Mouse (Mus musculus) brain, embryonic 18.5 days (tissue): Measurements from ENCODE around the gene Podxl.
"Not testable (repeated sequence)": the region's sequence is repeated elsewhere in the genome, so short reads cannot be mapped to it uniquely, and the experiment has no call there.

Source experiments
- DNase-seq: peaks from one replicate; pipeline ENCODE4 v3.0.0-alpha.2; 2012; ENCODE audit warnings: low read depth, low spot score

The Podxl gene

DNA sequence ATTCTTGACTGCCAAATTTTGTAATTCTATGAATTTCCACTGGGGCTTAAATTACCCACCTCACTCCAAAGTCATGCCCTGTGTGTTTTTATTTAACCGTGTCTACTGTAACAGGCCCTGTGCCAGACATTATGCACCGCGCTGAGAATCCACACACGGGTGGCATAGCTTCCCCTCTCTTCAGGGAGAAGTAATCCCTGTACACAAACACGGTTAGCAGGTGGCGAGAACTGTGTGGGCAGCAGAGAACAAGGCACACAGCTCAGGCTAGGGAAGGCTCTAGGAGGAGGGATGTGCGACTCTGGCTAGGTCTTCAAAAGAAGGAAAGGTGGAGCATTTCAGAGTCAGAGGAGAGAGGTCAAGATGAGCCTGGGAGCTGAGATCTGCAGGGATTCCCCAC lies 3.4 kb upstream of the Podxl start:
- no peak for DNase-seq

DNA sequence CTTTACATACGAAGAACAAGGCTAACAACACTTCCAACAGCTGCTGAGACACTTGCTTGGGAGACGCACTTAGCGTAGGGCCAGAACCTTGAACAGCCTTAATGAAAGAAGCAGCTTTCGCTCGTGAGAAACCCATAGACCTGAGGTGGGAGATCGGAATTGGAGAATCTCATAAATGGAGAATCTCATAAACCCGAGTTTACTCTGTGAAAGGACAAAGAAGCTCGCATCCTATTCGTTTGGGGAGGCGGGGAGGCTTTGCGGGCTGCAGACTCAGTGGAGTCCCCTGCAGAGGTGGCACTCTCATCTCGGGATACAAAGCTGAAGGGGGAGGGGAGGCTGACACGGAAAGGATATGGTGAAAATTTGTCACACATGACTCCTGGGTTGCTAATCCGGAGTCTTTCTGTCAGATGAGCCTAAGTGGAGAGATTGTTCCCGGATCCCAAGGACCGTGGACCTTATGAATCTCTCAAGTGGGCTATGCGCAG lies 1.2 kb upstream of the Podxl start:
- DNase-seq, result no peak

DNA sequence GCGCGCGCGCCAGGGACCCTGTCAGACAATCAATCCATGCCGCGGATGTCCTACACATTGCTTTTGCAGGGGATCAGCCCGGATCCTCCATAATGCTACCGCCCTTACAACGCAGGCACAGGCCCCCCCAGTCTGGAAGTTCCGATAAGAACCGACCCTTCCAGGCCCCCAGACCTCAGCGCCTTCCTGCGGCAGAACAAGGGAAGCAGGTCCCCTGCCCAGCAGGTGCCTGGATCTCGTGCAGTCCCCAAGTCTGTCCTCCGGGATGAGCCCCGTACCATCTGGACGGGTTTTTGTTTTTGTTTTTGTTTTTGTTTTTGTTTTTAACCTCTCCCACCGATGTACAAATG lies 376 bp upstream of the Podxl start:
- no peak for DNase-seq

DNA sequence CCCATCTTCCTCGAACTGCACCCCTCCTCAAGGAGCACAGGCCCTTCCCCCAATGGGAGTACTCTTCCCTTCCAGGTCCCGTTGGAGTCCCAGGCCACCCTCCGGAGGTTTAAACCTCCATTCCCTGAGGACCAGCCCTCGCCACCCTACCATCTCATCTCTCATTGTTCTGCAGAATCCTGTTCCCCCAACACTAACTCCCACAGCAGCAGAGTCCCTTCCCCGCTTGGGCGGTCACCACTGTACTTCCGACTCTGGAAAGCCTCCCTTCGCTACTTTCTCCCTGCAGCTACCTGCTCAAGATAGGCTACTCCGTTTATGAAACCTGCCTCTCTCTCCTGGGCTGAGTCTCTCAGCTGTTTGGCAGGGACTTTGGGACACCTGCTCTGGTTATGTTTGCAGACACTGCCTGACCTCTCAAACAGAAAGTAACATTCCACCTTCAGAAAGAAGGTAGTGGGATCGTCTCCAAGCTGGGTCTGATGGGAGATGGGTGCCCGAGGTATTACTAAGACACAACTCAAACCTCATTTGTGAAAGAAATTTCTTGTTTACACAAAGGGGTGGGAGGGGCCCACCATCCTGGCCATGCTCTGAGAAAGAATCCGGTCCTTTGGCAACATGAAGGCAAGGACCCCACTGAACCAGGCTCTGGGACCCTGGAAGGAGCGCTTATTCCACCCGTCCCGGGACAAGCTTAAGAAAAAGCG lies 1.3 kb downstream of the Podxl start:
- DNase-seq, result no peak

DNA sequence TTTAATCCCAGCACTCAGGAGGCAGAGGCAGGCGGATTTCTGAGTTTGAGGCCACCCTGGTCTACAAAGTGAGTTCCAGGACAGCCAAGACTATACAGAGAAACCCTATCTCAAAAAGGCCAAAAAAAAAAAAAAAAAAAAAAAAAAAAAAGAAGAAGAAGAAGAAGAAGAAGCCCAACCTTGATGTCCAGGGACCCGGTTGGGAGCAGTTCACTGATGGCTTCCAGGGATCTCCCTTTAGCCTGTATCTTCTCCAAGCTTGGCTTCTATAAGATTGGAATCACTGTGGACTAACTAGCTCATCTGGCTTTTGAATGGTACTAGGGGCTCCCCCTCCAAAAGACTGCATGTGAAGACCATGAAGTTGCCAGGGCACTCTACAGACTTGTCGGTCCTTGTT lies 1.8 kb downstream of the Podxl start:
- DNase-seq, result not testable (repeated sequence)

DNA sequence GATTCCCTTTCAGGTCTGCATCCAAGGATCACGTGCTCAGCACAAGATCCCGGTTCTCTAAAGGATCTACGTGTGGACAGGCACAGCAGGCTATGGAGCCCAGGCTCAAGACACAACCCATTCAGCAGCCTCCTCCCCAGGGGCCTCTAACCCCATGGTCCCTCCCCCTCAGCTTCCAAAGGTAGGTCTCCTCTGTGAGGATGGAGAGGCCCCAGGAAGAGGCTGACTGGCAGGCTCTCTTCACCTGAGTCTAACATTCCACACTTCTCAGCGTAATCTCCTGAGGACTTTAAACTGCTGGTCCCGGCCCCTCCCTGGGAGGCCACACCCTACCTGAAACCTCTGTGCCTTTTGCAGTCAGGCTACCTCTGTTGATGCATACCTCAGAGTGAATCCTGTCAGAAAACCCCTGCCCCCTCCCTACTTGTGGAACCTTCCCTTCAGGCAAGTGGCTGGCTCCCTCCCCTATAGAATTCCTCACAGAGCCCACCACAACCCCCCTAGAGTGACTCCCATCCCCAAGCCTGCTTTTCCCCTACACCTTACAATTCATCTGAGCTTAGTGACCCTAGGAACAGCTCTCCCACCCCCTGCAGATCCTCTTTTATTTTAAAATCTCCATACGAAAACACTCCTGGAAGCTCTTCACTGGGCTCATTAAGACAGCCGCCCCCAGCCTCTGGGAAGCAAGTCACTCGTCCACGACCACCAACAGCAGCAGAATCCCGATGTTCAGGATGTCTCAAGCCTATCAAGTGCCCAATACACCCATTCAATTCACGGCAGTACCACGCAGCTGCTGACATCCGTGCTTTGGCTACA lies 3.4 kb downstream of the Podxl start:
- DNase-seq, result no peak

DNA sequence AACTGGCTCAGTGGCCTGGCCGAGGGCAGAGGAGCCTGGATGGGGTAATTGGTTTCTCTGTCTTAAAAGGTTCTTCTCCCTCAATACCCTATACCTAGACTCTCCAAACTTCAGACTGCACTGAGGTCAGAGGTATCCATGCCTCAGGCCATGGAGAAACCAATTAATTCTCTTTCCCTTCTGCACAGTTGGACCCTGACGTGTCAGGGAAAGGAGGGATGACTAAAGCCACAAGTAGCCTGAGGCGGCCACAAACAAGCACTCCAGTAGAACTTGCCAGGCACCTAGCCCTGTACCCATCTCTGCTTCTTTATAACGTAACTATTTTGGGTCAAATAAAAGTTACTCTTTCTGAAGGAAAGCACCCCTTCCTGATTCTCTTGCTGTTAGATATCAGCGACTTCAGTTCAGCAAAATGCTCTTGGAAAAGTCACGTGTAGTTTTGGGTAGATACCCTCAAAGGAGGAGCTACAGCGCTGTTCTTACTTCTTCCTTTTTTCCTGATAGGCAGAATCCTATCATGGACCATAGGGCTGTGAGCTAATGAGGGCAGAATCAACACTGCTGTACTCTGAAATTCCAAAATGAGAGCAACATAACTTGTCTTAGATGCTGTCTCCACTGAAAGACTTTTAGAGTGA lies 7.2 kb downstream of the Podxl start:
- no peak for DNase-seq

DNA sequence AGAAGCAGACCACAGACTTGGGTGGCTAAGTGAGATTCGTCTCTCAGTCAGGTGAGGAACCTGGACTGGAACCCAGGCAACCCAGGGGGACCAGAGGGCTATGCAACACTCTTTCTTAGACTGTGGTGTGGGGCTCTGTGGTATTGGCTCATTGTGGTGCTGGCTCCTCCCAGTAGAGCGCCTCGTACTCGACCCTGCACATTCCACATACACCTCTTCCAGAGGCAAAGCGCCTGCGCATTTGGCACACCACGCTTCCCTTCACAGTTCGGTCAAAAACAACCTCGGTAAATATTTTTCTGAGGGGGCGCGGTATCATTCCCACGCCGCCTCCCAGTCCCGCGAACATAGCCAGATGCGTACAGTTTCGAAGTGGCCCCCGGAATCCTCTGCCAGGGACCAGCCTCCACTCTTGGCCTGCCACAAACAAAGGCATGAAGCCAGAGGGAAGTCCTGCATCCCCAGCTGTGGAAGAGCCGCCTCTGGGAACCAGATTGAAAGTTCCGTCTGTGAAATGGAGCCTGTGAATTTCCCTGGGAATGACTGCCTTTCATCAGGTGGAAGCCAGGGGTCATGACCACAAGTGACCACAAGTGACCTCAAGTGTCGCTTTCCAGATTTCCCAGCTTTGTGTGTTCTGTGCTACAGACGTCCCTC lies 12.8 kb downstream of the Podxl start:
- DNase-seq, result no peak

DNA sequence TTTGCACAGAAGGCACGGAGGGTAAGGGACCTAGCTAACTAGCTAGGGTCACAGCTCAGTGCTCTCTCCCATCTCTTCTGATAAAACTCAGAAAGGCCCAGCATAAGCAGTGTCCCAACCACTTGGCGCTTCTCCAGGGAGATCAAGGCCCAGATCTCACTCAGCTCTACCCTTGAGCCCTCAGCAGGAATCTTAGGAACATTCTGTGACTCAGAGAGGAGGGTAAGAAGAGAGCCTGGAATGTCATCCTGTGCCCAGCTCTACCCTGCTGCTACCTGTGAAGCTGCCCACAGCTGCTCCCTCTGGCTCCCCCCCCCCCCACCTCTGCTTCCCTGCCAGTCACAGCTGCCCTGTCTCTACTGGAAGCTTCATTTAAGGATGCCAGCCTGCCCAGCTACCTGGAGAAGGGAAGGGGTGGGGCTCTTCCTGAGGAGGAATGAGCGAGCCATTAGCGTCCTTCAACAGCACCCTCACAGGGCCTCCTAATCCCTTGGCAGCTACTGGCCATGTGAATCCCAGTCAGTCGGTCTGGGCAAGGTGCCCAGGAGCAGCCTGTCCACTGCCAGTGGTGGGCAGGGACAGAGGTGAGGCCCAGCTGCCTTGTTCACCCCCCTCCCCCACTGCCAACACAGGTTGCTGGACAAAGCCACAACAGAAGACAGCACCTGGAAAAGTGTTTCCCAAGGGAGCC lies 14.3 kb downstream of the Podxl start:
- DNase-seq, result no peak

DNA sequence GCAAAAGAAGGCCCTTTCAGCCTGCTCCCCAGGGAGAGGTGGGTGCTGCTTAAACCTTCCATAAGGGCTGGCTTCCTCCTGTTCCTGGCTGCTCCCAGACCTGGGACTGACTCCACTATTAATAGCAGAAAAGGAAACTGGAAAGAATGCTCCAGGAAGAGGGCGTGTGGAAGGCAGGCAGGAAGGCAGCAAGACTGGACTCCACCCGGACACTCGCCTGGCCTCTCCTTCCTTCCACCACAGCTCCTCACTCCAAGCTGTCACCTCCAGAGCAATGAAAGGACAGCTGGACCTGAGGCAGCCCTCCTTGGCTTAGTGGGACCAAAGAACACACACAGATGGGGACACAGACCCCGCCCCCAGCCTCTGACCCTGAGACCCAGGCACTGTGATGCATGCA lies 19.5 kb downstream of the Podxl start:
- no peak for DNase-seq

DNA sequence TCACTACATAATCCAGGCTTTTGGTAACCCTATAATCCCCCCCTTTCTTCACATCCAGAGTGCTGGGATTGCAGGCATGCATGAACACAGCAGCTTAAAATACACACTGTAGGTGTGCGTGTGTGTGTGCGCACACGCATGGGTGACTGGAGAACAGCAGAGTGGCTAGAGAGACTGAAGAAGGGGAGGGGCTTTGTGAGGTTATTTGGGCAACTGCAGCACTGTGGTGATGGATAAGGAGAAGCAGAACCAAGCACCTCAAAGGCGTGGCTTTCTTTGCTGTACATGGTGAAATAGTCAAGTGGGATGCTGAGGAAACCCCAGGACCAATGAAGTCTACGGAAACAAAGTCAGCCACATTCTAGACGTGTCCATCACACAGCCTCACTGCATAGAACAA lies 23.8 kb downstream of the Podxl start:
- DNase-seq, result no peak

DNA sequence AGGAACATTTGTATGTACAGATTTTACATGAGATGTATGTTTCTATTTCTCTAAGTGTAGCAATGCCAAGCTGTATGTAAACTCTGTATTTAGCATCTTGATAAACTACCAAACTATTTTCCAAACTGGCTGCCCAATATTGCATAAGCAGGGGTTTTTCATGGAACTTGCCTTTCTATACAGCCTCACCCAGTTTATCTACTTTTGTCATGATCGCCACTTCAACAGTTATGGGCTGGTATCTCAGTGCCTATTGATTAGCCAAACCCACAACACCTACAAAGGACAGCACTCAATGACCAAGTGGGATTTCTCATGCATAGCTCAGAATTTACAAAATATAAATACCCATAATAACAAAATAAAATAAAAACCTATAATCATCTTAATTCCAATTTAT lies 25.7 kb downstream of the Podxl start:
- no peak for DNase-seq

DNA sequence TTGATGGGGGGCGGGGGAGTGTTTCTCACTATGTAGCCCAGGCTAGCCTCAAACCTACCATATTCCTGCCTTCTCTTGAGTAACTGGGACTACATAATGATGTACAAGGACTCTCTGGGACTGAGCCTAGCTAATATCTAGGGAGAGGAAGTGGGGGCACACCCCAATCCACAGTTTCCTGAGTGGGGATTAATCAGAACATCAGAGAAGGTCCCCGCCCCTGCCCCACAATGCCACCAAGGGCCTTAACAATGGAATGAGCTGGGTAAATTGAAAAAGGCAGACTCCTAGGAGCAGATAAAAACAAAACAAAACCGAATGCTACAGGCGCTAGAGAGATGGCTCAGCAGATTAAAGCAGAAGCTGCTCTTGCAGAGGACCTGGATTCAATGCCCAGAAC lies 26.6 kb downstream of the Podxl start:
- no peak for DNase-seq

DNA sequence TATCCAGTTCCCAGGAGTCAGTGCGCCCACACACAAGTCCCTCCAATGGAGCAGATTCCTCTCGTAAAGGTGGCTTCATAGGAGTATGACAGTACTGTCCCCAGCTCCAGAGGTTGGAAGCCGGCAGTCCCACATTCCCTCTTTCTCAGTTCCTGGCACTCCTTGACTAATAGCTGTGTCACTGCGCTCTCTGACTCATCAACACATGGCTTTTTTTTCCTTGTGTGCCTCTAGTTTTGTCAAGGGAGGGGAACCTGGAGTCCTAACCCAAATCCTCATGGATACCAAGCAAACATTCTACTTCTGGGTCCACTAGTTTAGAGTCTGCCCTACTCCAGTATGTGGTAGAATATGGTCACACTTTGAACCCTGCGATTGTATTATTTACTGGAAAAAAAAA lies 29.1 kb downstream of the Podxl start:
- no peak for DNase-seq

DNA sequence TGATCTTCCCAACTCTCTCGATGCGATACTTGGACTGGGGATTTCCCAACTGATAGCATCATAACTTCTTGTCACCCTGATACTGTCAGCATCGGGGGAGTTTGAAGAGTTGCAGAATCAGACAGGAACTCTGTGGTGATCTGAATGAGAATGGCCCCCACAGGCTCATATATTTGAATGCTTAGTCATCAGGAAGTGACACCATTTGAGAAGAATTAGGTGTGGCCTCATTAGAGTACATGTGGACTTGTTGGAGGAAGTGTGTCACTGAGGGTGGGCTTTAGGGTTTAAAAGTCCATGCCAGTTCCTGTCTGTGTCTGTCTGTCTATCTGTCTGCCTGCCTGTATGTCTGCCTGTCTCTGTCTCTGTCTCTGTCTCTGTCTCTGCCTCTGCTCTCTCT lies 31.9 kb downstream of the Podxl start:
- DNase-seq, result no peak

DNA sequence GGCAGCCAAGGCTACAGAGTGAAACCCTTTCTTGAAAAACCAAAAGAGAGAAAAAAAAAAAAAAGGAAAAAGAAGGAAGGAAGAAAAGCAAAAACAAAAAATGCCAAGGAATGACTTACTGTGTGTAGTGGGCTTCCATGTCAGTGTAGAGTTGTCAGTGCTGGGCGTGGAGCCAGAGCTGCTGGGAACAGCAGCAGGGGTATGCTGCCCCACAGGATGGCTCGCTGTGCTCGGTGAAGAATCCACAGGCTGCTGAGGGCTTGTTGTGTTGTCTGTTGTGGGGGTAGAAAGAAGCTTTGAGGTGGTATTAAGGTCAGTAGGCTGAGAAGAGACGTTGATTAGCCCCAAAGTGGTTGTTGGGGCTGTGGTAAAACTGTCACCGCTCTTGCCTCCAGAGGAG lies 35.4 kb downstream of the Podxl start:
- no peak for DNase-seq

DNA sequence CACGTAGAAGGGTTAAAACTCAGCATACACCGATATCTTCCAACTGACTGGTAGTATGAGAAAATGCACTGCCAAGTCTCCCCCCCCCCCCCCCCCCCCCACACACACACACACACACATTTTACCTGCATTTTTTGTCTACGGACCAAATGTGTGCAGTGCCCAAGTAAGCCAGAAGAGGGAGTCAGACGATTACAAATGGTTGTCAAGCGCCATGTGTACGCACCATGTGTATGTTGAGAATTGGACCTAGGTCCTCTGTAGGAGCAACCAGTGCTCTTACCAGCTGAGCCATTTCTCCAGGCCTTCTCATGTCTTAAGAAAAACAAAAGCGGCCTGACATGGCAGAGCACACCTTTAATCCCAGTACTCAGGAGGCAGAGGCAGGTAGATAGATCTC lies 35.9 kb downstream of the Podxl start:
- DNase-seq, result no peak

DNA sequence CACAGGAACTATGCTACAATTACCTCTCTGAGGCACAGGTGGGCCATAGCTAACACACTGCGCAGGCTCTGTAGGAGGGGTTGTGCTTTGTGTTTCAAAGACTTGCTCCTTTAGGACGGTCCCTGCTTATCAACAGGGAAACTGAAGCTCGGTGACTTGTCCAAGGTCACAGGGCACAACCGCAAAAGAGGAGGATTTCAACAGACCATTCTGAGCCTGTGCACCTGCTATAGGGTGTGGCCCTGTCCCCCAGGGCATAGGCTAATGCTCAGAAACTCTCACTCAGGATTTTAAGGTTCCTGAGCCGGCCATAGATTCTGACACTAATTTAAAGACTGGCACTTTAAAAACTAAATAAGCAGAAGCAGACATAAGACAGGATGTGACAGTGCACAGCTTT lies 36.9 kb downstream of the Podxl start:
- DNase-seq, result no peak

DNA sequence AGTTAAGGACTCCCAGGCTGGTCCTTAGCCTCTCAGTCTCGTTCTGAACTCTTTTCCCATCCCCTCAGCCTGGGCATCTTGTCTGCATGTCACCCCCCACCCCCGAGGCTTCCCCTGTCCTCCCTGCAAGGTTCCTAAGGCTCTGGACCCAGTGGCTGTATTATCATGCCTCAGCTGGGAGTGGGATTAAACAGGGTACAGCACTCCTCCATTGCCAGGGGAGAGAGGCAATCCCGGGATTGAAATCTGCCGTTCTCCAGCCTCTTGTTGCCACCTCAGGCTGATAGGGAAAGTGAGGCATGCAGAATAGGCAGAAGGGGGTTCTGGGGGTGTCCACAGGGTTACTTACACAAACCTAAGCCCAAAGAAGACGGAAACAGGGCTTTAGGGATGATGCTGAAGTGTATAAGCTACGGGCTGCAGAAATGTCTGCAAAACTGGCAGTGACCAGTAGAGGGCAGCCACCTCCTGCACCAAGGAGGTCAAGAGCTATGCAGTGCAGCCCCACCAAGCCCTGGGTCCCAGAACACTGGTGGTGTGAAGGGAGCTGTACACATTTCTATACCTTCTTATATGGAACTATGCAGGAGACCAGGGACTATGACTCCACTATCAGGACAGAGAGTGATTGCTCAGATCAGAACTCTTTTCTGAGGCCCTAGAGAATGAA lies 38.4 kb downstream of the Podxl start:
- DNase-seq, result no peak

DNA sequence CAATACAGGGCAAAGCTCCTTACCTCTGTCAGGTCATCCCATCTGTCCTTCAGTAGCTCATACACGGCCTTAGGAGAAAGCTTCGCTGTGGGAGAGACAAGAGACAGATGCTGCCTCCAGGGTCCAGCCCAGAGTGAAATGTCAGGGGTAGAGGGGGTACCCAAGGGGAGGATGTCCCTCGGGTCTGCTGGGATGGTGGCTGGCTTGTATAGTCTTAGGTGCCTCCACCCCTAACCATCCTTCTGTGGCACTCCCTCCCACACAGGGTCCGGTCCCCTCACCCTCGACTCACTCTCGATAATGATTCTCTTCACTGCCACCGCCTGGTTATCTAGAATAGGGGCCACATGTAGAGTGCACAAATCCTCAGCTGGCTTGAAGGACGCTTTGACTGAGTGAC lies 39.1 kb downstream of the Podxl start:
- DNase-seq, result no peak

DNA sequence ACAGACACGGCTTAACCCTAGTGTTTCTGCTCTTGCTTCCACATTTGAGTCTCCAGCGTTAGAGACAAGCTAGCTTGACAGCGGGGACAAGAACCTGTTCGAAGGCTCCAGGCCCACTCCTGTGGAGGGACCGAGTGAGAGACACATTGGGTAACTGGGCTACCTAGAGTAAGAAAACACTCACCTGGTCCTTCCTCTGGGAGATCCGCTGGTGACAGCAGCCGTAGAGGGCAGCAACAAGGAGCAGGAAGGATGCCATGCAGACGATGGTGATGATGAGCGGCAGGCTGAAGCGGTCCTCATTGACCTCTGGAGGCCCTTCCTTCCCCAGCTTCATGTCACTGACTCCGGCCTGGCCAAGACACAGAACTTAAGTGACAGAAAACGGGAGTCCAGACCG lies 39.7 kb downstream of the Podxl start:
- DNase-seq, result no peak
